Mouse (Mus musculus) stomach, embryonic 15.5 days (tissue): Measurements from ENCODE around the gene BC003965. TPM values are rescaled to one million over a fixed set of nuclear protein-coding genes. Genes with fewer than 3 reads are reported as not detected.
"Not testable (repeated sequence)": the region's sequence is repeated elsewhere in the genome, so short reads cannot be mapped to it uniquely, and the experiment has no call there.

ENCODE experiments used
- ATAC-seq: fragments of 200-750 bp; cut with Nextera tagmentation; 2 replicates; pipeline ENCODE4 v1.8.0; 2017; ENCODE audit warnings: low read depth, moderate number of reproducible peaks, moderate TSS enrichment; ENCODE audit not compliant: insufficient read depth, low FRiP score
- H3K27ac ChIP-seq: fragments of 300-500 bp; sonication (generic); 2 replicates; pipeline ENCODE4 v1.5.1; 2015; ENCODE audit warnings: mild to moderate bottlenecking, inconsistent platforms
- H3K27me3 ChIP-seq: fragments of 300-500 bp; sonication (generic); replicated peaks from 2 replicates; pipeline ENCODE4 v1.6.1; 2015; ENCODE audit warnings: inconsistent platforms
- H3K36me3 ChIP-seq: fragments of 300-500 bp; sonication (generic); 2 replicates; pipeline ENCODE4 v1.6.1; 2015; ENCODE audit warnings: inconsistent platforms
- H3K4me1 ChIP-seq: fragments of 300-500 bp; sonication (generic); 2 replicates; pipeline ENCODE4 v1.6.1; 2015; ENCODE audit warnings: inconsistent platforms
- H3K4me2 ChIP-seq: fragments of 300-500 bp; sonication (generic); 2 replicates; pipeline ENCODE4 v1.6.1; 2015; ENCODE audit warnings: mild to moderate bottlenecking, inconsistent platforms
- H3K4me3 ChIP-seq: fragments of 300-500 bp; sonication (generic); replicated peaks from 2 replicates; pipeline ENCODE4 v1.5.1; 2015; ENCODE audit warnings: inconsistent platforms
- H3K9ac ChIP-seq: fragments of 300-500 bp; sonication (generic); 2 replicates; pipeline ENCODE4 v1.6.1; 2015; ENCODE audit warnings: inconsistent platforms
- H3K9me3 ChIP-seq: fragments of 300-500 bp; sonication (generic); 2 replicates; pipeline ENCODE4 v1.6.1; 2016; ENCODE audit warnings: inconsistent platforms
- WGBS: fragments of 180-500 bp; shearing (Covaris S2); methylation state at CpG from one replicate; pipeline ENCODE4 v1.1.7; 2015; 5-methylcytosine and 5-hydroxymethylcytosine counted together
- polyA plus RNA-seq: library from polyadenylated mRNA; unstranded; fragments of >200 nt; fragmentation: Nextera tagmentation; extraction: Ambion mirVana; gene quantifications from 2 replicates; pipeline ENCODE4 v1.2.1, GENCODE M21; 2015

Gene BC003965
- polyA plus RNA-seq, 1 experiment from 2014 or later: 35.5 TPM

DNA sequence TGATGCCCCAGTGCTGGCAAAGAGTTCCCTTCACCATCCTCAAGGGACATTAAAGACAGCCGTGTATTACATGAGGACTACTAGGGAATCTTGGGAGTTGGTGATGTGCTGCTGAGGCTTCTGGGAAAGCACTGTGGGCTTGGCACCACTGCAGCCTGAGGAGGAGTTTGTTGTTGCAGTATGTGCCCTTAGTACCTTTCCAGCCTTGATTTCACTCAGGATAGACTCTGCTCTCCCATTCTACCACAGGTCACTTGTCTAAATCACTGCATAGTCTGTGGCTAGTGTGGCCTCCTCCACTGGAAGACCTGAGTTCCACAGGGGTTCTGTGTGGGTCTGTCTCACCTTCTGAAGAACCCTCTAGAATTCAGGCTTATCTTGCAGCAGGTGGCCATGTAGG lies 36.4 kb downstream of the BC003965 start:
- H3K36me3 ChIP-seq: peaks cover 16% of the 10 kb centered on the region
- 85% methylated on average over 1 of the region's 1 CpGs for WGBS
- no peak overlapping the region for H3K4me3 ChIP-seq
- H3K4me2 ChIP-seq: no peak overlapping the region
- H3K9me3 ChIP-seq: no peaks in the 10 kb centered on the region
- no peaks in the 10 kb centered on the region for H3K27me3 ChIP-seq
- ATAC-seq: no peak
- peaks cover 14% of the 10 kb centered on the region for H3K4me1 ChIP-seq
- H3K27ac ChIP-seq: no peak overlapping the region
- no peak overlapping the region for H3K9ac ChIP-seq

DNA sequence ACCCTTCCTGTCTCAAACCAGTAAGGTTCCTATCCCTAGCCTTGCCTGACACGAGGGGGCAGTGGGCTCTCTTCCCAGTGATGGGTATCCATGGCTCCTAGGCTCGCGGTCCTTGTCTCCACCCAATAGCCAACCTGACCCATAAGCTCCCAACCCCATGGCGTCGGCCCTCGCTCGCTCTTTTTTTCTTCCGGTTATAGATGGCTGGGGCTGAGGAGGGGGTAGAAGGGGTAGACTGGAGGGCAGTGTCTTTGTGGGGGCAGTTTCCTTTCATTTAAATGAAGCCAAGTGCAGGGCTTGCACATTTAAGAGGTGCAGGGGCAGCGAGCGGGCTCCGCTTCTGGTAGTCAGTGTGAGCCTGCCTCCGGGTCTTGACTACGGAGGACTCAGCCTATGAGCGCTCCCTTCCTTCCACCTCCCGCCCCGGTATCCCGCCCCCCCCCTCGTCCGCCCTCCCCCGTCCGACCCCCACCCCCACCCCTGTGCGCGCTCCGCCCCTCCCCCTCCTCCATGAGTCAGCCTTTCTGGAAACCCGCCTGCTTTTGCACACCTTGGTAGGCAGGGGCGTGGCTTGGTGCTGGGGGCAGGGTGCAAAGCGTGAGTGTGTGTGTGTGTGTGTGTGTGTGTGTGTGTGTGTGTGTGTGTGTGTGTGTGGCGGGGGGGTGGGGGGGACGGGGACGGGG lies 37.6 kb downstream of the BC003965 start:
- ATAC-seq: peak; percentile 81
- H3K4me2 ChIP-seq: peak overlapping the region; percentile 76
- H3K9me3 ChIP-seq: no peaks in the 10 kb centered on the region
- no peak overlapping the region for H3K9ac ChIP-seq
- 1% methylated on average over 16 of the region's 30 CpGs for WGBS
- peak overlapping the region; percentile 46 for H3K4me3 ChIP-seq
- H3K27ac ChIP-seq: no peak overlapping the region
- peaks cover 16% of the 10 kb centered on the region for H3K36me3 ChIP-seq
- H3K27me3 ChIP-seq: no peaks in the 10 kb centered on the region
- peaks cover 14% of the 10 kb centered on the region for H3K4me1 ChIP-seq

DNA sequence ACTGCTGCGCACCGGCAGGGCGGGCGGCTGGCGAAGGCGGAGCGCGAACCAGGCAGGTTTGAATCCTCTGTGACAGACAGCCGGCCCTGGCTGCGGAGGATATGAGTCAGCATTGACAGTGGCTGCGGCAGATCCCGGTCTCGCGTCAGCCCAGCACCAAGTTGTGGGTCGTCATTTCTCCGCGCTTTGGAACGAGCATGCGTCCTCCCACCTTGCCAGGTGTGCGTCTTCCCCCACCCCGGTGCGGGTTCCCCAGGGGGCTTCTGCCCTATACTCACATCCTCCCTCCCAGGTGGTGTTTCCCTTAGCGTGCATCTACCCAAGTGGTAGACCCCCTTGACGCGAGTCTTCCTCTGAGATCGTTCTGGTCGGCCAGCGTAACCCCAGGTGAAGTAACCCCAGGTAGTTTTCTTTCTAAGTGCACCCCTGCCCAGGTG lies 38.2 kb downstream of the BC003965 start:
- peaks cover 14% of the 10 kb centered on the region for H3K36me3 ChIP-seq
- peak overlapping the region; percentile 25; the same call in 1 of the 2 replicates for H3K9ac ChIP-seq
- H3K9me3 ChIP-seq, H3K27me3 ChIP-seq: not testable (repeated sequence)
- ATAC-seq: peak; percentile 77
- H3K4me3 ChIP-seq: peak overlapping the region; percentile 33
- peaks cover 14% of the 10 kb centered on the region for H3K4me1 ChIP-seq
- peak overlapping the region; percentile 48; the same call in 1 of the 2 replicates for H3K27ac ChIP-seq
- WGBS: 13% methylated on average over 14 of the region's 28 CpGs
- peak overlapping the region; percentile 76 for H3K4me2 ChIP-seq

DNA sequence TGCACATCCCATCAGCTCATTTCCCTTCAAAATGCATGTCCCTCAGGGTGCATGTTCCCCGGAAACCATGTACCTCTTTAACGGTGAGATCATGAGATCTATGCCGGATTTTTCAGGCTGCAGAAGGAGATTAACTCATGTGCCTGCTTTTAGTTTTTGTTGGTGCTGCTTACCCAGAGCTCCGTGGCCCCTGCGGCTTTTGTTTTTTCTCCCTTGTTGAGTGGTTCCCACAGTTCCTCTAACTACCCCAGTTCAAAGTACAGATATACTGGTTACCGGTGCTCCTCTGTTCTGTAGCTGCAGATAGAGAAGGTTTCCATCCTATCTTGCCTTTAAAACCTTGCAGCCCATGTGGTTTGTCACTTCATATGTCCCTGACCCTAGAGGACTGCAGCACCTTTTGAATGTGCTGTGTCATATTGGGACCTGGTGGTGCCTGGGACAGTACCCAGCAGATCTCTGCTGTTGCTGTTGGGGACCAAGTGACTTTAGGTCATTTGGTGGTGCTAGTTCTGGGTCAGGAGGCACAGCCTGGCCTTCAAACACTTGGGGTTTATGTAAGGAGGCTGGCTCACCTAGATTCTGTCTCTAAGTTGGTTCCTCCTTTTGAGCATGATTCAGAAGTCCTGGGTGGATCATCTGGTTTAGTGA lies 38.7 kb downstream of the BC003965 start:
- peak overlapping the region; percentile 48; the same call in 1 of the 2 replicates for H3K27ac ChIP-seq
- peak overlapping the region; percentile 25; the same call in 1 of the 2 replicates for H3K9ac ChIP-seq
- WGBS: 58% methylated on average over 6 of the region's 6 CpGs

DNA sequence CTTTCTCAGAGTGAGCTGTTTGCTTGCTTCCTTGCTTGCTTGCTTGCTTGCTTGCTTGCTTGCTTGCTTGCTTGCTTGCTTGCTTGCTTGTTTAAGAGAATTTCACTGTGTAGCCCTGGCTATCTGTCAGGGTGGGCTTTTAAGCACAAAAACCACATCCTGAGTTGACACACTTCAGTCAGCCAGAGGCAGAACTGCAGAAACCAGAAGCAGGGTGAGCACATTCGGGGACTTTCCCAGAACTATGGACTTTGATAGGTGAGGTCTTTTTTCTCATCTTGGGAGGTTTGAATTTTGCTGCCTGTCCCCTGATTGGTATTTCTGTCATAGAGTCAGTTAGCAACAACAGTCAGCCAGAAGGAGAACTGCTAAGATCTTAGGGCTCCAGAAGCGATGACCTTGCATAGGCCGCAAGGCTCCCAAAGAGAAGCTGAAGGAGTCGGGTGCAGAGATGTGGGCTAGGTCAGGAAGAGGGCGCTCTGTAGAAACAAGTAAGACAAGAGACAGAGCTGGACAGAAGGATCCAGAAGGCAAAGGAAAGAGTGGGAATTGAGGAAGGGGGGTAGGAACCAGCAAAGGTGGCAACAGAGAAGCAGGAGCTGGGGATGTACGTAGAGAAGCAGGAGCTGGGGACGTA lies 40.4 kb downstream of the BC003965 start:
- Histone ChIP-seq H3K9ac (no peak overlapping the region), H3K4me1 (peaks cover 14% of the 10 kb centered on the region), H3K27me3 (no peaks in the 10 kb centered on the region), H3K36me3 (peaks cover 10% of the 10 kb centered on the region), H3K4me3 (no peak overlapping the region), H3K27ac (no peak overlapping the region), H3K9me3 (no peaks in the 10 kb centered on the region), H3K4me2 (no peak overlapping the region)
- 86% methylated on average over 7 of the region's 7 CpGs for WGBS
- no peak for ATAC-seq

More for the DNA sequence above, 38.7 kb downstream of the BC003965 start:
- no peaks in the 10 kb centered on the region for H3K27me3 ChIP-seq
- peak; percentile 30; the same call in 1 of the 2 replicates for ATAC-seq
- peaks cover 11% of the 10 kb centered on the region for H3K36me3 ChIP-seq
- peak overlapping the region; percentile 33 for H3K4me3 ChIP-seq
- H3K4me1 ChIP-seq: peaks cover 14% of the 10 kb centered on the region
- H3K9me3 ChIP-seq: no peaks in the 10 kb centered on the region
- H3K4me2 ChIP-seq: peak overlapping the region; percentile 76

DNA sequence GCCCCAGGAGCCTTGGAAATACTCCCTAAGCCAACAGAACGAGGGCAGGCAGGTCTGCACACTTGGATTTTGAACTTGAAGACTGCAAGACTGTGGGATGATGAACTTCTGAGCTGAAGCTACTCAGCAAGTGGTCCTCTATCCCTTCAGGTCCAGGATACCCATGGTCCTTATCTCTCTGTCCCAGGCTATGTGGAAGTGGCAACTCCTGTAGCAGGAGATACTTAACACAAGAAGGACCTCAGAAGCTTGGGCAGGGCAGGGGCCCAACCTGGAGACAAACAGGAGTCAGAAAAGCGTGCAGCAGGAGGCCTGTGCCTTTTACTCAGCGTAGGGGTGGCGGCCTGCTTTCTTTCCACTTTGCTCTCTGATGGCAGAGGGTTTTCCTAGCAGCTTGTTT lies 41.3 kb downstream of the BC003965 start:
- 84% methylated on average over 4 of the region's 4 CpGs for WGBS
- H3K27me3 ChIP-seq: no peaks in the 10 kb centered on the region
- no peak for ATAC-seq
- no peak overlapping the region for H3K4me3 ChIP-seq
- H3K27ac ChIP-seq: no peak overlapping the region
- no peaks in the 10 kb centered on the region for H3K9me3 ChIP-seq
- peaks cover 10% of the 10 kb centered on the region; the same call in 1 of the 2 replicates for H3K36me3 ChIP-seq
- H3K9ac ChIP-seq: no peak overlapping the region
- no peak overlapping the region for H3K4me2 ChIP-seq
- peaks cover 14% of the 10 kb centered on the region for H3K4me1 ChIP-seq

DNA sequence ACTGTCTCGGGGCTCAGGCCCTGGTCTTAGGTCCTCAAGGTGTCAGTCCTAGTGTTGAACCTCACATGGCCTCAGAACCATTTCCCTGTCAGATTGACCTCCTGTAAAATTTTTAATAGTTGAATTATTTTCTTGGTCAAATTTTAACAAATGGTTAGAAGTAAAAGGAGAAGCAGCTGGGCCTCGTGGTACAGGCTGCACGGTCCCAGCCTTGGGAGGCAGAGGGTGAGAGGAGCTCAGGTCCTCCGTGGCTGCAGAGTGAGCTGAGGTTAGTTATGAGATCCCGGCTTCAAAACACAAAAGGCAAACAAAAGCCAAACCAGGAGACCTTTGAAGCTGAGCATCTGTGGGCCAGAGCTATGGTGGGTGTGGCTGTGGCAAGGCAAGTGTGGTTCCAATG lies 43.6 kb downstream of the BC003965 start:
- H3K4me2 ChIP-seq: no peak overlapping the region
- ATAC-seq: no peak
- H3K4me1 ChIP-seq: 0 out of 2 replicates have a peak, but pooled peaks cover under 1% of the 10 kb centered on the region
- no peaks in the 10 kb centered on the region for H3K27me3 ChIP-seq
- WGBS: 83% methylated on average over 5 of the region's 5 CpGs
- H3K9ac ChIP-seq: no peak overlapping the region
- peaks cover 13% of the 10 kb centered on the region for H3K36me3 ChIP-seq
- no peak overlapping the region for H3K27ac ChIP-seq
- H3K4me3 ChIP-seq: no peak overlapping the region
- H3K9me3 ChIP-seq: no peaks in the 10 kb centered on the region

DNA sequence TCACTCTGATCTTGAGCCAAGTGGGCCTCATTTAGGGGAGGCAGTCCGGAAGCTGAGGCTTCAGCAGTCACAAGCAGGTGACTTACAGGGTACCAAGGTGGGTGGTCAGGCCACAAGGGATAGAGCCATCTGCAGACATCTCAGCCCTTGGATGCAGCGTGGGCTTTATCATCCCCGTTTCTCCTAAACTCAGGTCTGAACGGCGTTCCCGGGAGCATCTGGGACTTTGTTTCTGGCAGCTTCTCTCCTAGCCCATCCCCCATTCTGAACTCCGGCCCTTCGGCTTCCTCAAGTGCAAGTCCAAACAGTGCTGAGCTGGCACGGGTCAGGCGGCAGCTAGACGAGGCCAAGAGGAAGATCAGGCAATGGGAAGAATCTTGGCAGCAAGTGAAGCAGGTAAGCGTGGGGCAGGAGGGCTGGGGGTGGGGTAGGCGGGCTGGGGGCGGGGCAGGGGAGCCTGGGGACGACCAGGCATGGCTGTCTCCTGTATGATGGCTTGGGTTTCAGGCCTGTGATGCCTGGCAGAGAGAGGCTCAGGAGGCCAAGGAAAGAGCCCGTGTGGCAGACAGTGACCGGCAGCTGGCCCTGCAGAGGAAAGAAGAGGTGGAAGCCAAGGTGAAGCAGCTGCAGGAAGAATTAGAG lies 45.8 kb downstream of the BC003965 start:
- WGBS: 73% methylated on average over 17 of the region's 17 CpGs
- ATAC-seq, H3K4me2 ChIP-seq, H3K27ac ChIP-seq, H3K4me1 ChIP-seq, H3K27me3 ChIP-seq, H3K9me3 ChIP-seq, H3K9ac ChIP-seq, H3K4me3 ChIP-seq: not testable (repeated sequence)
- H3K36me3 ChIP-seq: peaks cover 20% of the 10 kb centered on the region

DNA sequence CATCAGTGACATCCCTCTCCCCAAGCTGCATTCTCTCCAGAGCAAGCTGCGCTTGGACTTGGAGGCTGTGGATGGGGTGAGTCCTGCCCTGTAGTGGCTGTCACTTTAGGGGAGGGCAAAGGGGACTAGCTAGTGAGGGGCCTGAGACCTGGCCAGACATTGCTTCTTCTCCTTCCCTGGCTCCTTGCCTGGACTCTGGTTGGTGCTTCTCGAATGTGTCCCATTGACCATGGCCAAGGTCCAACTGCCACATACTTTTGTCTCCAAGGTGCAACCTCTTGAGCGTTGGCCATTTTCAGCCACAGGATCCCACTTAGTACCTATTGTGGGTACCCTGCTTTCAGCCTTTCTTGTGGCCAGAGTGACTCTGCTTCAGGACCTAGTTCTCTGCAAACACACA lies 46.3 kb downstream of the BC003965 start:
- H3K36me3 ChIP-seq: peaks cover 21% of the 10 kb centered on the region
- no peak for ATAC-seq

DNA sequence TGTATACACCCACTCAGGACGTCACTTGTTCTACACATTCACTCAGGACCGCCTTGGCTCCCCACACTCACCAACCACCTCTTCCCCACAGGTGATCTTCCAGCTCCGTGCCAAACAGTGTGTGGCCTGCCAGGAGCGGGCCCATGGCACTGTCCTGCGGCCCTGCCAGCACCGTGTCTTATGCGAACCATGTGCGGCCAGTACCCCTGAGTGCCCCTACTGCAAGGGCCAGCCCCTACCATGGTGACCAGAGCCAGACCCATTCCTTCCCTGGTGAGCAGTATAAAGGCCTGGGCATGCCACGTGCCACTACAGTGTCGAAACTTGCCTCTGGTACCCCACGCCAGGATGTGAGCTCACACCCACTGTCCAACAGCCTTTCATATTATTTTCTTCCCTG lies 47.3 kb downstream of the BC003965 start:
- not testable (repeated sequence) for H3K27ac ChIP-seq, H3K9me3 ChIP-seq, H3K9ac ChIP-seq, ATAC-seq, H3K4me2 ChIP-seq, H3K4me3 ChIP-seq, H3K27me3 ChIP-seq, H3K4me1 ChIP-seq
- peaks cover 21% of the 10 kb centered on the region for H3K36me3 ChIP-seq
- WGBS: 96% methylated on average over 7 of the region's 11 CpGs

More for the DNA sequence above, 46.3 kb downstream of the BC003965 start:
- Histone ChIP-seq H3K9me3 (no peaks in the 10 kb centered on the region), H3K27me3 (no peaks in the 10 kb centered on the region), H3K27ac (no peak overlapping the region), H3K4me1 (no peaks in the 10 kb centered on the region), H3K4me3 (no peak overlapping the region), H3K9ac (no peak overlapping the region), H3K4me2 (no peak overlapping the region)
- WGBS: 93% methylated on average over 3 of the region's 3 CpGs

DNA sequence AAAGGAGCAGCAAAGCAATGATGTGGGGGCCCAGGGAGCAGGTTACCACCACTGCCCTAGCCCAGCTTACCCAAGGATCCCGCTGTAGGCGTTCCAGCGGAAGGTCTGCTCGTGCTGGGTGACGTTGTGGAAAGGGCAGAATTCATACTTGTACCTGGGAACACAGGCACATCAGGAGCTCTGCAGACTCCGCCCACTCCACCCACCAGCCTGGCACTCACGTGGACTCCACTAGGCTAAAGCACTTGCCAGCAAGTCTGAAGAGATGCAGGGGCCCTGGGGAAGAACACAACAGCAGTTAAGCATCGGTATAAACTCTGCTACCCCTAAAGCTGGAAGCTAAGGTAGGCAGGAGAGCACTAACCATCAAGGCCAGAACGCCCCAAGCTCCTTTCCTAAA lies 51.3 kb downstream of the BC003965 start:
- no peak overlapping the region for H3K4me3 ChIP-seq
- H3K4me1 ChIP-seq: peaks cover 7% of the 10 kb centered on the region
- H3K36me3 ChIP-seq: peaks cover 12% of the 10 kb centered on the region
- no peak overlapping the region for H3K27ac ChIP-seq
- no peaks in the 10 kb centered on the region for H3K27me3 ChIP-seq
- no peak overlapping the region for H3K4me2 ChIP-seq
- no peak for ATAC-seq
- WGBS: 86% methylated on average over 9 of the region's 9 CpGs
- H3K9ac ChIP-seq: no peak overlapping the region
- no peaks in the 10 kb centered on the region for H3K9me3 ChIP-seq
